Mouse (Mus musculus) layer of hippocampus, adult 8-10 months (tissue): ENCODE data around the gene Rhox6. TPM values are rescaled to one million over a fixed set of nuclear protein-coding genes. Genes with fewer than 3 reads are reported as not detected.
"Not testable (repeated sequence)": the region's sequence is repeated elsewhere in the genome, so short reads cannot be mapped to it uniquely, and the experiment has no call there.

Source experiments
- DNase-seq, 2 experiments: peaks; one replicate each; pipeline ENCODE4 v3.0.0; 2022; ENCODE audit warnings: low spot score in 2 of 2
- total RNA-seq, 4 experiments: library from RNA; stranded (reverse); gene quantifications; 2 replicates each; pipeline ENCODE4 v1.2.4; 2022

Gene Rhox6
- not detected for total RNA-seq

GRCm38 (mm10) chrX:37826610-37827009, at the start of gene Rhox6:
Gene Rhox6, plus strand, starts transcription at chrX:37826910.
- not testable (repeated sequence) for DNase-seq

- DNase-seq, result no peak
Observed at GRCm38 (mm10) chrX:37807286-37808080, 19.2 kb upstream of the Rhox6 start.

- DNase-seq, result no peak
Observed at GRCm38 (mm10) chrX:37809396-37809795, 17.3 kb upstream of the Rhox6 start.

GRCm38 (mm10) chrX:37811179-37811578, 15.5 kb upstream of the Rhox6 start:
- DNase-seq, result peak in 1 of 2 experiments; percentile 8

GRCm38 (mm10) chrX:37815665-37816064, 11.0 kb upstream of the Rhox6 start:
- no peak for DNase-seq

GRCm38 (mm10) chrX:37831386-37831785, 4.7 kb downstream of the Rhox6 start, which contains the start of gene Rhox7a:
Gene Rhox7a, plus strand, starts transcription at chrX:37831686.
- DNase-seq, result not testable (repeated sequence)

GRCm38 (mm10) chrX:37871641-37872040, 44.9 kb downstream of the Rhox6 start:
- no peak for DNase-seq

GRCm38 (mm10) chrX:37878844-37879243, 52.1 kb downstream of the Rhox6 start, which contains the start of gene Rhox8:
Gene Rhox8, minus strand, starts transcription at chrX:37878944.
- DNase-seq, result no peak

Other genes with a start within 250 kb of the Rhox6 start
- not detected for gene Rhox3f, start 245.9 kb upstream of the Rhox6 start, total RNA-seq
- gene Rhox4f, start 219.2 kb upstream of the Rhox6 start, total RNA-seq, result not detected
- gene Rhox3g, start 198.3 kb upstream of the Rhox6 start, total RNA-seq, result not detected
- gene Rhox2g, start 183.4 kb upstream of the Rhox6 start, total RNA-seq, result not detected
- not detected for gene Rhox4g, start 175.6 kb upstream of the Rhox6 start, total RNA-seq
- not detected for gene Rhox3h, start 158.1 kb upstream of the Rhox6 start, total RNA-seq
- not detected for gene Rhox2h, start 153.6 kb upstream of the Rhox6 start, total RNA-seq
- not detected for gene Rhox5, start 22.1 kb upstream of the Rhox6 start, total RNA-seq
- not detected for gene Rhox7a, start 4.8 kb downstream of the Rhox6 start, total RNA-seq
- gene Rhox8, start 52.0 kb downstream of the Rhox6 start, total RNA-seq, result not detected
- gene Rhox7b, start 70.3 kb downstream of the Rhox6 start, total RNA-seq, result not detected
- not detected for gene Rhox9, start 74.9 kb downstream of the Rhox6 start, total RNA-seq
- gene Btg1-ps1, start 191.9 kb downstream of the Rhox6 start, total RNA-seq, result not detected
- gene Btg1-ps2, start 216.2 kb downstream of the Rhox6 start, total RNA-seq, result not detected
- not detected for gene Rhox10, start 239.6 kb downstream of the Rhox6 start, total RNA-seq